Mouse (Mus musculus) midbrain, embryonic 14.5 days (tissue): Measurements from ENCODE around the gene Atp5d. TPM values are rescaled to one million over a fixed set of nuclear protein-coding genes. Genes with fewer than 3 reads are reported as not detected.

Source experiments
- ATAC-seq: fragments of 200-750 bp; cut with Nextera tagmentation; 2 replicates; pipeline ENCODE4 v1.8.0; 2017; ENCODE audit warnings: moderate number of reproducible peaks, moderate library complexity; ENCODE audit not compliant: low FRiP score, low TSS enrichment
- DNase-seq: peaks from one replicate; pipeline ENCODE4 v3.0.0-alpha.2; 2015
- H3K27ac ChIP-seq: fragments of 300-500 bp; sonication (generic); replicated peaks from 2 replicates; pipeline ENCODE4 v1.5.1; 2014; ENCODE audit warnings: mild to moderate bottlenecking, low read depth, low read length, moderate library complexity
- H3K27me3 ChIP-seq: fragments of 300-500 bp; sonication (generic); 2 replicates; pipeline ENCODE4 v1.6.1; 2014; ENCODE audit warnings: low read length, control low read depth, mixed read lengths; ENCODE audit not compliant: control insufficient read depth, insufficient read depth
- H3K36me3 ChIP-seq: fragments of 300-500 bp; sonication (generic); 2 replicates; pipeline ENCODE4 v1.6.1; 2014; ENCODE audit warnings: low read length, control low read depth; ENCODE audit not compliant: control insufficient read depth, insufficient read depth
- H3K4me1 ChIP-seq: fragments of 300-500 bp; sonication (generic); 2 replicates; pipeline ENCODE4 v1.6.1; 2014; ENCODE audit warnings: mild to moderate bottlenecking, antibody characterized with exemption, low read length, control low read depth; ENCODE audit not compliant: control insufficient read depth, insufficient read depth
- H3K4me2 ChIP-seq: fragments of 300-500 bp; sonication (generic); 2 replicates; pipeline ENCODE4 v1.6.1; 2014; ENCODE audit warnings: mild to moderate bottlenecking, low read length, moderate library complexity
- H3K4me3 ChIP-seq: fragments of 300-500 bp; sonication (generic); replicated peaks from 2 replicates; pipeline ENCODE4 v1.5.1; 2014; ENCODE audit warnings: low read depth, low read length
- H3K9ac ChIP-seq: fragments of 300-500 bp; sonication (generic); replicated peaks from 2 replicates; pipeline ENCODE4 v1.6.1; 2014; ENCODE audit warnings: mild to moderate bottlenecking, low read length, moderate library complexity
- H3K9me3 ChIP-seq: fragments of 300-500 bp; sonication (generic); 2 replicates; pipeline ENCODE4 v1.6.1; 2016; ENCODE audit warnings: low read length, control low read depth, mixed read lengths; ENCODE audit not compliant: control insufficient read depth
- WGBS: fragments of 180-500 bp; shearing (Covaris S2); extraction: QIAGEN DNeasy Blood & Tissue Kit; methylation state at CpG from one replicate; pipeline ENCODE4 v1.1.7; 2014; 5-methylcytosine and 5-hydroxymethylcytosine counted together
- polyA plus RNA-seq: library from polyadenylated mRNA; unstranded; fragments of >200 nt; fragmentation: Nextera tagmentation; extraction: Ambion mirVana; gene quantifications from 2 replicates; pipeline ENCODE4 v1.2.1, GENCODE M21; 2014

The Atp5d gene
- polyA plus RNA-seq, 1 experiment from 2014 or later: 407 TPM

- DNase-seq (no peak), ATAC-seq (no peak)
- no peak overlapping the region for H3K4me2 ChIP-seq
- peaks cover 36% of the 10 kb centered on the region for H3K4me1 ChIP-seq
- peaks cover 62% of the 10 kb centered on the region for H3K36me3 ChIP-seq
- whole genome bisulfite sequencing: 90% methylated on average over 10 of the region's 10 CpGs
- H3K4me3 ChIP-seq: no peak overlapping the region
- no peaks in the 10 kb centered on the region; the same call in 1 of the 2 replicates for H3K27me3 ChIP-seq
- no peak overlapping the region for H3K27ac ChIP-seq
- no peaks in the 10 kb centered on the region for H3K9me3 ChIP-seq
- H3K9ac ChIP-seq: no peak overlapping the region; the same call in 1 of the 2 replicates
These were observed 3.3 kb upstream of the Atp5d start for GRCm38 (mm10) chr10:80135161-80135560.

GRCm38 (mm10) chr10:80135641-80136040 is 2.8 kb upstream of the Atp5d start:
- Histone ChIP-seq H3K36me3 (peaks cover 58% of the 10 kb centered on the region), H3K4me2 (no peak overlapping the region), H3K27me3 (no peaks in the 10 kb centered on the region; the same call in 1 of the 2 replicates), H3K9ac (no peak overlapping the region; the same call in 1 of the 2 replicates), H3K4me1 (peaks cover 36% of the 10 kb centered on the region), H3K4me3 (no peak overlapping the region), H3K9me3 (no peaks in the 10 kb centered on the region), H3K27ac (no peak overlapping the region)
- DNase-seq (no peak), ATAC-seq (no peak)
- 86% methylated on average over 1 of the region's 1 CpGs for WGBS

GRCm38 (mm10) chr10:80136179-80136951 is 2.1 kb upstream of the Atp5d start:
- Histone ChIP-seq H3K36me3 (peaks cover 50% of the 10 kb centered on the region), H3K4me3 (peak overlapping the region; percentile 80), H3K4me1 (peaks cover 40% of the 10 kb centered on the region), H3K9ac (peak overlapping the region; percentile 93; the same call in 1 of the 2 replicates), H3K27ac (peak overlapping the region; percentile 94), H3K27me3 (no peaks in the 10 kb centered on the region; the same call in 1 of the 2 replicates), H3K4me2 (peak overlapping the region; percentile 93), H3K9me3 (no peaks in the 10 kb centered on the region)
- WGBS: 16% methylated on average over 42 of the region's 49 CpGs
- ATAC-seq: no peak
- peak; percentile 0 for DNase-seq

DNA sequence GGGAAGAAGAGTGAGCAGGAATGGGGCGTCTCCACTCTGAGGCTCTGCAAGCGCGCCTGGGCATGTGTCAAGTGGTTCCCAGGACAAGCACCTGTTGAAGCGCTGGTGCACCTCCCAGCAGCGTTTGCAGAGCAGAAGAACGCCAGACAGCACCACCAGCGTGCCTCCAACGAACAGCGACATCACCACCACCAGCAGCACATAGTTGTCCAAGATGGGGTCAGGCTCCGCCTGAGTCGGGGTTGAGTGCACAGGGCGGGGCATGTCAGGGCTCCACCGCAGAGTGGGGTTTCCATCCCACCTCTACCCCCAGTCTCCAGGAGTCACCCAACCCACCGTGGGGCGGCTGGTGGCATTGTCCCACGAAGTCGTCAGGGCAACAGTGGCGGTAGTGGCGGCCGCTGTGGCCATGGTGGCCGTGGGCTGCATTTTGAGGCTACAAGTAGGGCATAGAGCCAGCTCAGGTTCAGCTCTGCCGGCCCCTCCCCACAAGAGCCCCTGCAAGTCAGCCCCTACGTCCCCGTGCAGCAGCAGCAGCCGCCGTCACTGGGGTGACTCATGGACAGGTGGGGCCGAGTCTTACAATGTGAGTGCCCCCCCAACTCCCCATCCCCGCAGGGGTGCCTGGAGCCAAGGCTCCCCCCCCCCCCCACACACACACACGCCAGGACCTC is 1.3 kb upstream of the Atp5d start:
- Histone ChIP-seq H3K4me3 (peak overlapping the region; percentile 80), H3K9me3 (no peaks in the 10 kb centered on the region), H3K4me1 (peaks cover 33% of the 10 kb centered on the region), H3K36me3 (peaks cover 43% of the 10 kb centered on the region), H3K9ac (peak overlapping the region; percentile 93), H3K4me2 (peak overlapping the region; percentile 93), H3K27me3 (no peaks in the 10 kb centered on the region; the same call in 1 of the 2 replicates), H3K27ac (peak overlapping the region; percentile 94)
- ATAC-seq (no peak), DNase-seq (no peak)
- WGBS: 3% methylated on average over 29 of the region's 29 CpGs

GRCm38 (mm10) chr10:80137626-80138552 is 543 bp upstream of the Atp5d start:
- ATAC-seq: no peak
- Histone ChIP-seq H3K4me3 (peak overlapping the region; percentile 80), H3K27me3 (no peaks in the 10 kb centered on the region; the same call in 1 of the 2 replicates), H3K36me3 (peaks cover 35% of the 10 kb centered on the region), H3K9me3 (no peaks in the 10 kb centered on the region), H3K4me2 (peak overlapping the region; percentile 93), H3K9ac (peak overlapping the region; percentile 93), H3K27ac (peak overlapping the region; percentile 94), H3K4me1 (peaks cover 35% of the 10 kb centered on the region)
- WGBS: 2% methylated on average over 29 of the region's 33 CpGs
- DNase-seq: peak; percentile 77

DNA sequence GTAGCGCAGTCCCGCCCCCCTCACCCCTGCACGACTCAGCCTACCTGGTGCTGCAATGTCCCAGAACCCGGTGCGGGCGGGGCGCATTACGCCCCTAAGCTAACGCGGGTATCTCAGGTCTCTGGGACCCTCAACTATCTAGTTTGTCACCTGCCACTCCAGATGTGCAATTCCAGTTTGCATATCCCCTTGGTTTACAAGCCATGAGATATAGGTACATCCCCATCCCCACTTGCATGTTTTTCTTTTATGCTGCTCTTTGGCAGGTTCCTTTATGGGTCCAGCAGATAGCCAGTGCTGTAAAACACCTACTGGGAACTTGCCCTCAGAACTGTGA is 975 bp downstream of the Atp5d start:
- DNase-seq (no peak), ATAC-seq (peak; percentile 15; the same call in 1 of the 2 replicates)
- H3K9me3 ChIP-seq: no peaks in the 10 kb centered on the region
- H3K4me1 ChIP-seq: peaks cover 38% of the 10 kb centered on the region
- peak overlapping the region; percentile 80 for H3K4me3 ChIP-seq
- H3K36me3 ChIP-seq: peaks cover 31% of the 10 kb centered on the region
- WGBS: 2% methylated on average over 10 of the region's 10 CpGs
- peak overlapping the region; percentile 93 for H3K9ac ChIP-seq
- peak overlapping the region; percentile 94 for H3K27ac ChIP-seq
- peak overlapping the region; percentile 93 for H3K4me2 ChIP-seq
- H3K27me3 ChIP-seq: no peaks in the 10 kb centered on the region; the same call in 1 of the 2 replicates

- Histone ChIP-seq H3K4me1 (peaks cover 38% of the 10 kb centered on the region), H3K36me3 (peaks cover 31% of the 10 kb centered on the region), H3K9me3 (no peaks in the 10 kb centered on the region), H3K4me3 (peak overlapping the region; percentile 80; the same call in 1 of the 2 replicates), H3K4me2 (peak overlapping the region; percentile 93; the same call in 1 of the 2 replicates), H3K27me3 (no peaks in the 10 kb centered on the region; the same call in 1 of the 2 replicates), H3K9ac (no peak overlapping the region), H3K27ac (peak overlapping the region; percentile 94; the same call in 1 of the 2 replicates)
- ATAC-seq (no peak), DNase-seq (no peak)
- 74% methylated on average over 11 of the region's 11 CpGs for WGBS
These were observed 1.7 kb downstream of the Atp5d start for GRCm38 (mm10) chr10:80139975-80140665.
